Mouse (Mus musculus) frontal cortex, adult 2 months (tissue): ENCODE measurements around the gene Cd5. TPM values are rescaled to one million over a fixed set of nuclear protein-coding genes. Genes with fewer than 3 reads are reported as not detected.

Experiments
- DNase-seq, 2 experiments: peaks; one replicate each; pipeline ENCODE4 v3.0.0; 2022; ENCODE audit warnings: low spot score in 1 of 2; ENCODE audit errors: extremely low spot score in 1 of 2
- polyA plus RNA-seq: library from polyadenylated mRNA; depleted of rRNA; stranded (reverse); fragments of >200 nt; gene quantifications from 2 replicates; pipeline ENCODE4 v1.2.3, GENCODE M21; 2012

The Cd5 gene
- polyA plus RNA-seq, 1 experiment = 0.14 TPM

DNA sequence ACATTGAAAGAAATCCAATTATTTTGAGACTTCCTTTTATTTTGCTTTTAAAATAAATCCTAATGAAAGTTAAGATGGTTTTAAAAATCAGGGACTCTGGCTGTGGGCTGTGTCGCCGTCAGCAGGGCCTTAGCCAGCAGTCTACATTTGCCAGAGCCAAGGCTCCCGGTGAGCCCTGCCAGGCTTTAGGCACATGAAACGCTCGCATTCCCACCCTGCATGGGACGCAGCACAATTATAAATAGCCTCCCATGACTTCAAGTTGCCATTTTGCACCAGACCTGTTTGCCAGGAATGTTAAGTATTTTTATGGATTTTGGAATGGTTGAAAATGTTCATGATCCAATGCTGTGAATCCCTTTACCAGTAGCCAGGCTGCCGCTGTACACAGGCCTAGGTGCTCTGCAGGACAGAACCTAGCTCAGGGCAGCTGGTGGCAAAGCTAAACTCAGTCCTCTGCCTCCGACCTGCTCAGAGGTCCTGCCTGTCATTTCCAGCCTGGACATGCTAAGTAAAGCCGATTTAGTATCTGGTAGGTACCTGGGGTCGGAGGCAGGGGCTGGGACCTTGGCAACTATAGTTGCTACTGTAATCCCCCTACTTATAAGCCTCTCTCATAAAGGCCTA, 5.2 kb downstream of the Cd5 start:
- DNase-seq = peak in 1 of 2 experiments; percentile 41

- no peak for DNase-seq
Measured at GRCm38 (mm10) chr19:10732741-10733140, 6.1 kb downstream of the Cd5 start.

DNA sequence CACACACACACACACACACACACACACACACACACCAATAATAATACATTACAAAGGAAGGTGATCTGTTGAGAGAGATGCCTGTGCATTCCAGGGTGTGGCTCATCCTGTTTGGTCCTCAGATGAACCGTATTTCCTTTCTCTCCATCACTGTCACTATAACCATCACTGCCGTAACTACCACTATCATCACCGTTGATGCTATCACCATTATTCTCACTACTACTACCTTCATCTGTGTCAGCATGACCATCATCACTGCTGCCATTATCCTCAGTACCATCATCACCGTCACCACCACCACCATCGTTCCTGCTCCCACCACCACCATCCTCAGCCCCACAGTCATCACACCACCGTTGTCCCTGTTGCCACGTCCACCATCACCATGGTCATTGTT, 6.8 kb downstream of the Cd5 start:
- DNase-seq = no peak

GRCm38 (mm10) chr19:10730469-10730868, 8.3 kb downstream of the Cd5 start:
- no peak for DNase-seq

DNA sequence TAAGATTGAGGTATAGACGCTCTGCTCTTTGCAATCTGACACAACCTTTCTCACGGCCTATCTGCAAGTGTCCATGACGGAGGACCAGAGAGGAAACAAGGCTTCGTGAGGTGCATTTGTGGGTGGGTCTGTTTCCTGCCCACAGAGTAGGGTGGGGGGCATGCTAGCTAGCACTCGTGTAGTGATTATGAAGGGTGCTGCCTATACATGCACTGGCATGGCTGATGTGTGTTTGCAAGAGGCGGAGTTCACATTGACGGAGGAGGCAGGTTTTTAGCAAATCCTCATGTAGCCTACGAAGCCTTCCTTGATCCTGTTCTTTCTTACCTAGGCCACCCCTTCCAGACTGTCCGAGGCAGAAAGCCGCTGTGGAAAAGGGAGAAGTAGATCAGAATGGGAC, 8.9 kb downstream of the Cd5 start:
- DNase-seq = no peak

GRCm38 (mm10) chr19:10724629-10725363, 14.0 kb downstream of the Cd5 start:
- no peak for DNase-seq

- no peak for DNase-seq
Measured at GRCm38 (mm10) chr19:10723649-10724048, 15.2 kb downstream of the Cd5 start.

GRCm38 (mm10) chr19:10723084-10723483, 15.7 kb downstream of the Cd5 start:
- DNase-seq = no peak

DNA sequence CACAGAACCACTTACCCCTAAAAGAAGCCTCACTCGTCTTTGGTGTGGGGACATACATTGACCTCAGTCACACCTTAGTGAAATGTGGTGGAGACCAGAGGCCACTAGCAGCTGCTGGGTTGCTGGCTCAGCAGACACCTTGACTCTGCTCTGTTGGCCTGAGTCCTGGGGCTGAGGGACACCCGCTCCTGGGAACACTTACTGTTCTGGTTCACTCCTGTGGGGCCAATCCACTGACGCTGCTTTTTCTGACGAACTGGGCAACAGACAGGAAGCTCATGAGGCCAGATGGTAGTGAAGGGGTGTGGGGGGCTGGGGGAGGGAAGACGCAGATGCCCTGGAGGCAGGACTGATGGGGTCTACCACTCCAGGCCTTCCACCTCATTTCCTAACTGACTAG, 17.7 kb downstream of the Cd5 start:
- DNase-seq = no peak

GRCm38 (mm10) chr19:10720524-10720923, 18.3 kb downstream of the Cd5 start:
- DNase-seq = no peak

DNA sequence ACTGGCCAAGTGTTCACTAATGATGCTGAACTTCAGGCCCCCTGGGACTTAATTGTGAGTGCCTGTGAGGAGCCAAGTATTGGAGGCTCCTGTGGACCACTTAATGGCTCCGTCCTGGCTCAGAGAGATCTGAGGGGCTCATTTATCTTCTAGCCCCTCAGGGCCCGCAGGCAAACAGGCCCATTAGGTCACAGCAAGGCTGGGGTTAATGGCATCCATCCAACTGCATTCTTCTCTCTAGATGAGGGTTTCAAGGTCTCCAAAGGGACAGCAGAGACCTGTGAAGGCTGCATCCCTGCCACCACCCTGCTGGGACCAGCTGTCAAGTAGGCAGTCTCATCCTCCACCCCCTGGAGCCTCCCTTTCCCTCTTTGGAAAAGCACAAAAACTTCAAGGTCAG, 19.1 kb downstream of the Cd5 start:
- DNase-seq = no peak

DNA sequence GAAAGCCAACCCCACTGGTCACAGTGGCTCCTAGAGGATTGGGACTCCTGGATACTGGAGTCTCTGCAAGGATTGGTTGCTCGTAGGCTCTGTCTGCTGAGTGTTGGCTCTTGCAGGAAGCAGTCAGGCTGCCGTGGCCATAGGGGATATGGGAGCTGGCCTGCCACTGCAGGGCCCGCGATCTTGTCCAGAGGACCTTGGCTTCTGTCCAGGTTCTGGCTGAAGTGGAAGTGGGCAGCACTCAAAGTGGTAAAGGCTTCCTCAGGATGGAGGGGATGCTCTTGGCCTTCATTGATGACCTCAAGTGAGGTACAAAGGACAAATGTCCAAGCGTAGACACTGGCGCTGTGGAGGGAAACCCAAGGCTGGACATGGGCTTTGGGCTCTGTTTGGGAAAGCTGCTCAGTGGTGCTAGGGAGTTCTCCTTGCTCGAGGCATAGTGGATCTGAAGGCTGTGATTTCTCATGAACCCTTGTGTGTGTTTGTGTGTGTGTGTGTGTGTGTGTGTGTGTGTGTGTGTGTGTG, 20.5 kb downstream of the Cd5 start:
- no peak for DNase-seq

GRCm38 (mm10) chr19:10715476-10715875, 23.3 kb downstream of the Cd5 start:
- DNase-seq = no peak

GRCm38 (mm10) chr19:10714682-10715475, 23.9 kb downstream of the Cd5 start:
- peak; percentile 55 to 93 for DNase-seq

GRCm38 (mm10) chr19:10714168-10714567, 24.6 kb downstream of the Cd5 start:
- DNase-seq = no peak

GRCm38 (mm10) chr19:10713551-10713950, 25.3 kb downstream of the Cd5 start:
- DNase-seq = no peak

- DNase-seq = no peak
Measured at GRCm38 (mm10) chr19:10712646-10713045, 26.2 kb downstream of the Cd5 start.

GRCm38 (mm10) chr19:10712194-10712593, 26.6 kb downstream of the Cd5 start:
- no peak for DNase-seq

DNA sequence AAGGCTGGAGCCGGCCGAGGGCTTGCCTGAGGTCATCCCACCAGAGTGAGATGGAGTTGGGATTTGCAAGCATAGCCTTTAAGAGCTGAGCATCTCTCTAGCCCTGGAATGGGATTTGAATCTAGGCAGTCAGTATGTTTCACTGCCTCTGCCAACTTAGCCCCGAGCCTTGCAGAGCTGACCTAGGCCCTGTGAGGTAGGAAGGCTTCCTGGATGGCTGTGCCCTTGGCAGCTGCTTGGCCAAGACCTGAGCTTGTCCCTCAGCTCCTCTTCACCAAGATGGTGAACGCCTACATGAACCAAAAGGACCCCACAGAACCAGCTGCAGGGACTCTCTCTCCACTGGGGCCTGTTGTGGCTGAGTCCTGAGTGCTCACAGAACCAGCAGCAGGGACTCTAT, 28.1 kb downstream of the Cd5 start:
- DNase-seq = no peak

- peak; percentile 56 to 81 for DNase-seq
Measured at GRCm38 (mm10) chr19:10710088-10710511, 28.7 kb downstream of the Cd5 start.

GRCm38 (mm10) chr19:10709360-10710087, 29.3 kb downstream of the Cd5 start:
- DNase-seq = peak; percentile 95 to 99
